Mouse (Mus musculus) layer of hippocampus, postnatal 10 days (tissue): ENCODE results near the gene Maz. TPM values are rescaled to one million over a fixed set of nuclear protein-coding genes. Genes with fewer than 3 reads are reported as not detected.

Experiments used
- microRNA-seq, 2 experiments: library from miRNA; unstranded; fragments of <30 nt; microRNA quantifications; one replicate each; pipeline ENCODE4 v1.2.0; 2021
- total RNA-seq, 2 experiments: library from RNA; stranded (reverse); gene quantifications; 2 replicates each; pipeline ENCODE4 v1.2.3; 2021

The Maz gene
- total RNA-seq, 2 experiments from 2014 or later = 283 to 292 TPM

Small RNA genes lying within 50 kb of the gene (microRNA-seq; reads per million reads assigned to microRNA genes)
- 0 reads per million in 2 experiments for gene Gm44343

Other genes with a start within 250 kb of the Maz start
- under 1 TPM; 0.62 to 0.69 TPM for gene Tbx6, start 245.6 kb downstream of the Maz start, total RNA-seq
- gene Ppp4c, start 234.5 kb downstream of the Maz start, total RNA-seq = 10 to 100 TPM; 56.2 to 64.6 TPM
- gene Fam57b, start 229.4 kb downstream of the Maz start, total RNA-seq = 100 to 1,000 TPM; 133 to 147 TPM
- gene 4930451I11Rik, start 195.4 kb downstream of the Maz start, total RNA-seq = not detected
- gene Doc2a, start 179.6 kb downstream of the Maz start, total RNA-seq = 10 to 100 TPM; 54.0 to 54.1 TPM
- 10 to 100 TPM; 38.8 to 40.9 TPM for gene Hirip3, start 165.1 kb downstream of the Maz start, total RNA-seq
- gene Ino80e, start 164.7 kb downstream of the Maz start, total RNA-seq = 10 to 100 TPM; 56.1 to 58.8 TPM
- 100 to 1,000 TPM; 147 to 167 TPM for gene Taok2, start 142.3 kb downstream of the Maz start, total RNA-seq
- 10 to 100 TPM; 23.6 to 28.3 TPM for gene Tmem219, start 104.1 kb downstream of the Maz start, total RNA-seq
- 100 to 1,000 TPM; 151 to 152 TPM for gene Kctd13, start 98.2 kb downstream of the Maz start, total RNA-seq
- gene Asphd1, start 77.5 kb downstream of the Maz start, total RNA-seq = 10 to 100 TPM; 35.6 to 46.1 TPM
- 100 to 1,000 TPM; 273 to 305 TPM for gene Sez6l2, start 76.5 kb downstream of the Maz start, total RNA-seq
- 100 to 1,000 TPM; 129 to 149 TPM for gene Cdipt, start 51.1 kb downstream of the Maz start, total RNA-seq
- under 1 TPM in 1 of 2 experiments, not detected in 1; 0.31 TPM for gene Cdiptos, start 50.9 kb downstream of the Maz start, total RNA-seq
- gene Mvp, start 12.4 kb downstream of the Maz start, total RNA-seq = 1 to 10 TPM; 5.6 to 6.2 TPM
- under 1 TPM in 1 of 2 experiments, not detected in 1; 0.62 TPM for gene Pagr1b, start 10.6 kb downstream of the Maz start, total RNA-seq
- gene Pagr1a, start 9.7 kb downstream of the Maz start, total RNA-seq = 10 to 100 TPM; 24.9 to 34.2 TPM
- 10 to 100 TPM; 33.4 to 34.8 TPM for gene Gm42742, start 5.9 kb downstream of the Maz start, total RNA-seq
- gene Prrt2, start 5.8 kb downstream of the Maz start, total RNA-seq = 100 to 1,000 TPM; 146 to 184 TPM
- 10 to 100 TPM; 12.6 to 16.5 TPM for gene Kif22, start 15.4 kb upstream of the Maz start, total RNA-seq
- gene Zg16, start 60.3 kb upstream of the Maz start, total RNA-seq = not detected
- gene AI467606, start 64.3 kb upstream of the Maz start, total RNA-seq = 1 to 10 TPM; 1.3 to 1.4 TPM
- gene Qprt, start 95.2 kb upstream of the Maz start, total RNA-seq = under 1 TPM; 0.20 to 0.57 TPM
- gene Spn, start 110.8 kb upstream of the Maz start, total RNA-seq = under 1 TPM; 0.33 to 0.55 TPM
- 10 to 100 TPM; 70.5 to 75.5 TPM for gene Cd2bp2, start 169.0 kb upstream of the Maz start, total RNA-seq
- 10 to 100 TPM; 84.6 to 95.4 TPM for gene Tbc1d10b, start 181.4 kb upstream of the Maz start, total RNA-seq
- gene Mylpf, start 181.9 kb upstream of the Maz start, total RNA-seq = 1 to 10 TPM; 1.3 to 3.3 TPM
- gene Zfp553, start 206.0 kb upstream of the Maz start, total RNA-seq = 10 to 100 TPM; 19.3 to 19.6 TPM
- gene Sept1, start 206.1 kb upstream of the Maz start, total RNA-seq = 1 to 10 TPM; 5.5 to 5.9 TPM
- 10 to 100 TPM; 56.7 to 67.0 TPM for gene Zfp771, start 217.2 kb upstream of the Maz start, total RNA-seq
- 10 to 100 TPM; 36.0 to 37.1 TPM for gene Dctpp1, start 233.7 kb upstream of the Maz start, total RNA-seq
- 10 to 100 TPM; 45.7 to 49.4 TPM for gene Sephs2, start 247.0 kb upstream of the Maz start, total RNA-seq